Mouse (Mus musculus) olfactory bulb, adult 2 months (tissue): ENCODE results near the gene Lsm2. TPM values are rescaled to one million over a fixed set of nuclear protein-coding genes. Genes with fewer than 3 reads are reported as not detected.

Source experiments
- H3K27ac ChIP-seq: fragments of 200-500 bp; 2 replicates; pipeline ENCODE4 v1.5.1; 2012; ENCODE audit warnings: low read depth, low read length; ENCODE audit not compliant: insufficient read depth
- H3K4me1 ChIP-seq: fragments of 200-500 bp; 2 replicates; pipeline ENCODE4 v1.6.1; 2012; ENCODE audit warnings: low read length; ENCODE audit not compliant: control insufficient read depth, insufficient read depth
- H3K4me3 ChIP-seq: fragments of 200-500 bp; 2 replicates; pipeline ENCODE4 v1.5.1; 2012; ENCODE audit warnings: mild to moderate bottlenecking, low read depth, low read length, moderate library complexity; ENCODE audit not compliant: insufficient read depth
- CTCF ChIP-seq: fragments of 200-500 bp; IDR thresholded peaks from 2 replicates; pipeline ENCODE4 v1.5.1; 2012; ENCODE audit warnings: low read depth, mild to moderate bottlenecking, low read length, moderate library complexity; ENCODE audit not compliant: insufficient read depth
- POLR2A ChIP-seq: fragments of 200-500 bp; IDR thresholded peaks from 2 replicates; pipeline ENCODE4 v1.6.1; 2012; ENCODE audit warnings: mild to moderate bottlenecking, low read depth, low read length, moderate library complexity; ENCODE audit not compliant: insufficient read depth
- WGBS: fragments of 180-500 bp; shearing (Covaris S2); methylation state at CpG from one replicate; pipeline ENCODE4 v1.1.7; 2018; 5-methylcytosine and 5-hydroxymethylcytosine counted together
- polyA plus RNA-seq: library from polyadenylated mRNA; stranded (reverse); fragments of >200 nt; gene quantifications from 2 replicates; pipeline ENCODE4 v1.2.4, GENCODE M21; 2012; ENCODE audit warnings: low replicate concordance; ENCODE audit not compliant: missing spikeins, insufficient read depth, insufficient read length

The Lsm2 gene
- polyA plus RNA-seq = not detected in 2 replicates

DNA sequence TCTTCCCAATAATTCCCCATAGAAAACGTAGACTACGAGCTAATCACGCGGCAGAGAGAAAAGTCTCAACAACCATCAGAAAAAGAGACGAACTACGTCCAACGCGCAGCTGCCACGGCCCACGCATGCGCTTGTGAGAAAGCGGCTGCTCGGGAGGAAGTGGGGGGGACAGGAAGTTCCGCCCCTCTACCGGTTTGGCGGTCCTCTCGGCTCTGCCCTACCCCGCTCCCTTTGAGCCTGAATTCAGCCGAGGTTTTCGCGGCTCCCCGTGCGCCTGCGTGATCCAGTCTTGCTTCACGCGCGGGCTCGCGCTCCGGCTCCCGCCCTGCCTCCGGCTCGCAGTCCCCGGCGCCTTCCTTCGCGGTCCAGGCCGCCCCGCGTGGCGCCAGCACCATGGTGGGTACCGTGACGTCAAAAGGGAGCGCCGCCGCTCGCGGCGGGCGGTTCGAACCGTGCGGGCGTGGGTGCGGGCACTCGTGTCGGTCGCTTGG lies at the start of gene Lsm2:
TSS of gene Lsm2 (plus strand) at position 173 of the 491 bp plus-strand sequence.
- TF ChIP-seq POLR2A (peak; percentile 74), CTCF (no peak)
- Histone ChIP-seq H3K4me3 (peak within 1 kb of the TSS; percentile 82), H3K27ac (peak within 1 kb of the TSS; percentile 96), H3K4me1 (no peaks in the 10 kb centered on the region)
- WGBS = under 1% methylated on average over 58 of the region's 58 CpGs

DNA sequence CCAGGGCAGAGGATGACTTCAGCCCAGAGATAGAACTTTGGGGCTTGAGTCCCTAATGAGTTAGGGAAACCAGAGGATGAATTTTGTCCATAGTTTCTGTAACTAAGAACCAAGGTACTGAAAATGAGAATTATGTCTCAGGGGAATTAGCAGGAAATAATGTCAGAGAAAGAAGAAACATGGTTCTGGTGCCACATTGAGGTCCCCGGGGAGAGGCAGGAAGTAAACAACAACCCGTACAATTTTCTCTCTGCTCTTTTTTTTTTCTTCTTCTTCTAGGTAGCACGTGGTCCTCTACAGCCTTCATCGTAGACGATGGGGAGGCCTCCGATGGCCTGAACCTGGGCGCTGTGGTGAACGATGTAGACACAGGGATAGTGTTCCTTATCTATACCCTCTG lies 49.4 kb upstream of the Lsm2 start:
- Histone ChIP-seq H3K4me3 (peak overlapping the region; percentile 97), H3K27ac (no peak overlapping the region), H3K4me1 (peaks cover 10% of the 10 kb centered on the region)
- TF ChIP-seq POLR2A (no peak), CTCF (no peak)
- 76% methylated on average over 8 of the region's 8 CpGs for WGBS

DNA sequence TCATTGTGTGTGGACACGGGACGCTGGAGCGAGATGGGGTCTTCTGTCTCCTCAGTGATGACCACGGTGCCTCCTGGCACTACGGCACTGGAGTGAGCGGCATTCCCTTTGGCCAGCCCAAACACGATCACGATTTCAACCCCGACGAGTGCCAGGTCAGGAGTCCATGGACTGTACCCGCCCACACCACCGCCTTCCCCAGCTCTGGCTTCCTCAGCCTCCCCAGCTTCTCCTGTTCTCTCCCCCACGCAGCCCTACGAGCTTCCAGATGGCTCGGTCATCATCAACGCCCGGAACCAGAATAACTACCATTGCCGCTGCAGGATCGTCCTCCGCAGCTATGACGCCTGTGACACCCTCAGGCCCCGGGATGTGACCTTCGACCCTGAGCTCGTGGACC lies 47.6 kb upstream of the Lsm2 start:
- 83% methylated on average over 24 of the region's 24 CpGs for WGBS
- no peak overlapping the region for H3K4me3 ChIP-seq
- no peak for TF ChIP-seq POLR2A
- no peak for TF ChIP-seq CTCF
- no peak overlapping the region for H3K27ac ChIP-seq
- peaks cover 10% of the 10 kb centered on the region for H3K4me1 ChIP-seq

DNA sequence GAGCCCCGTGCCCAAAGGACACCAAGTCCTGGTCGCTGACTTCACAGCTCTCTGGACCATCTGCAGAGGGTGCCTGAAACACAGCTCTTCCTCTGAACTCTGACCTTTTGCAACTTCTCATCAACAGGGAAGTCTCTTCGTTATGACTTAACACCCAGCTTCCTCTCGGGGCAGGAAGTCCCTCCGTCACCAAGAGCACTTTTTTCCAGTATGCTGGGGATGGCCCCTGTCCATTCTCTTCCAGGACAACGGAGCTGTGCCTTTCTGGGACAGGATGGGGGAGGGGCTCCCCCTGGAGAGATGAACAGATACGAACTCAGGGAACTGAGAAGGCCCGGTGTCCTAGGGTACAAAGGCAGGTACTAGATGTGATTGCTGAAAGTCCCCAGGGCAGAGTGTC lies 46.8 kb upstream of the Lsm2 start:
- H3K4me1 ChIP-seq = peaks cover 10% of the 10 kb centered on the region
- H3K4me3 ChIP-seq = no peak overlapping the region
- WGBS = 57% methylated on average over 8 of the region's 8 CpGs
- no peak for TF ChIP-seq POLR2A
- no peak for TF ChIP-seq CTCF
- H3K27ac ChIP-seq = no peak overlapping the region

DNA sequence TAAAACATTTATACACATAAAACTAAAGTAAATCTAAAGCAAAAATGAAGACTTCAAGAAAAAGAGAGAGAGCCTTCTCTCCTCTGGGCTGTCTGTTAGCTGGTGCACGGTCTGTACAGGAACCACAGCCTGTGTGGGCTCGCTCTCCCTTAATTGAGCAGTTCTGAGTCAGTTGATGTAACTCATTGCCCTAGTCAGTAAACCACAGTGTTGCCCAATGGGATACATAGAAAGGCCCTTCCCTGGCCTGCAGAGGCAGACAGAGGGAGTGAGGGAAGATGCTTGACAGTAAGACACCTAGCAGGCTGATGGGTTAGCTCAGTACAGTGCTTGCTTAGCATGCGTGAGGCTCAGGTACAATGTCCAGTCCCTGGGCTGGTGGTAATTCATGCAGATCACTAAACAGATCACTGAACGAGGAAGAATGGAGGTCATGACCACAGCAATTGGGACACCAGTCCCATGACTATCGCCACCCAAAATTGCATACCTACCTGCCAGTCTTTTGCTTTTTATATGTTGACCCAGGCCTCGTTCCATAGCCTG lies 43.6 kb upstream of the Lsm2 start:
- WGBS = 88% methylated on average over 6 of the region's 6 CpGs
- TF ChIP-seq CTCF (no peak), POLR2A (no peak)

DNA sequence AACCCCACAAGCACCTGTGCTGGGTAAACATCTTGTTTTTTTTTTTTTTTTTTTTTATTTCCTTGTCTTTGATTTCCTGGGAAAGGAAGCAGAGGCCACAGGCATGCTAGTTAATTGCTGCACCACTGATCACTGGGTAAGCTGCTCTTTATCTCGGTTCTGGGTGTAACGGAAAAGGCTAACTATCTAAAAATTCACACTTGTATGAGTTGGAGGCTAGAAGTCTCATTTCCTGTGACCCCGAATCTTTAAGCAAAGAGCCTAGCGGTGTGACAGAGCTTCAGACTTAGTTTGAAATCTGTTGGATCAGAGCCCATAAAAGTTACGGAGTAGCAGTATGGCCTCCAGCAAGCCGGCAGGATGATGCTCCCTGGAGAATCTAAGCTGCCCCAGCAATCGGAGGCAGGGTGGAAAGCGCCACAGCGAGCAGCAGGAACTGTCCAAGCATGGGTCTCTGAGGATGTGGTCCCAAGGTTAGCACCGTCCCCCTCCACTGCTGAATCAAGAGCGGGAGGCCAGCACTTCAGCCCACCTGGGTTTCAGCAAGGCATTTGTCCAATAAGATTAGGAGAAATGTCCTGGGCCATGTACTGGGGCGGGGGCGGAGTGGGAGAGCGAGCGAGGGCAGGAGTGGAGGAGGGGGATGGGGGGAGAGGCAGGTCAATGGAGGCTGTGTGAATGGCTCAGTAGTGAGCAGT lies 40.2 kb upstream of the Lsm2 start:
- H3K4me1 ChIP-seq = peaks cover 3% of the 10 kb centered on the region
- H3K4me3 ChIP-seq = peak overlapping the region; percentile 33; the same call in 1 of the 2 replicates
- TF ChIP-seq POLR2A (no peak), CTCF (no peak)
- 12% methylated on average over 15 of the region's 15 CpGs for WGBS
- no peak overlapping the region for H3K27ac ChIP-seq

More for the DNA sequence above, 43.6 kb upstream of the Lsm2 start:
- H3K4me3 ChIP-seq = no peak overlapping the region
- no peak overlapping the region for H3K27ac ChIP-seq
- peaks cover 8% of the 10 kb centered on the region for H3K4me1 ChIP-seq

DNA sequence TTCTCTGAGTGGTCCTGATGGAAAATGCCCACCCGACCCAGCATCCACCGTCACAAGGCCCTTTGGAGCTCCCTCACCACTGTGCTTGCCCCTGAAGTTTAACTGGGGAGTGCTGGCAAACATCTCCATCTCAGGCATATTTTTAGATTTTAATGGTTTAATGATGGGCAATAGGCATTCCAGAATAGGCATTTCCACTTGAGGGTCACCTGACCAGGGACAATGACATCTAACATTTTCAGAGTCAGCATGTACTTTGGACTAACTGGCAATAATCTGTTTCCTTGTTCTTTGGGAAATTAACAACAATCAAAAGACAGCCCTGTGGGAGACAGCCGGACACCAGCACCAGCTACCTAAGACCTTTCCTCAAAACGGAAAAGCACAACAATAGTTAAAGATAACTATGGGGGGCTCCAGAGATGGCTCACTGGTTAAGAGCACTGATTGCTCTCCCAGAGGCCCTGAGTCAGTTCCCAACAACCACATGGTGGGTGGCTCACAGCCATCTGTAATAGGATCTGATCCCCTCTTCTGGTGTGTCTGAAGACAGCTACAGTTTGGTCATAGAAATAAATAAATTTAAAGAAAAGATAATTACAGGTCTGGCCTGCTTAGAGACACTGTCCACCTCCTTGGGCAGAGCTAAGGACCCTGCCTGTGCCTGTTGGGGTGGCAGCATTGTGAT lies 38.4 kb upstream of the Lsm2 start:
- Histone ChIP-seq H3K27ac (no peak overlapping the region), H3K4me3 (no peak overlapping the region), H3K4me1 (peaks cover 3% of the 10 kb centered on the region)
- no peak for TF ChIP-seq CTCF
- TF ChIP-seq POLR2A = no peak
- whole genome bisulfite sequencing = 82% methylated on average over 4 of the region's 4 CpGs

DNA sequence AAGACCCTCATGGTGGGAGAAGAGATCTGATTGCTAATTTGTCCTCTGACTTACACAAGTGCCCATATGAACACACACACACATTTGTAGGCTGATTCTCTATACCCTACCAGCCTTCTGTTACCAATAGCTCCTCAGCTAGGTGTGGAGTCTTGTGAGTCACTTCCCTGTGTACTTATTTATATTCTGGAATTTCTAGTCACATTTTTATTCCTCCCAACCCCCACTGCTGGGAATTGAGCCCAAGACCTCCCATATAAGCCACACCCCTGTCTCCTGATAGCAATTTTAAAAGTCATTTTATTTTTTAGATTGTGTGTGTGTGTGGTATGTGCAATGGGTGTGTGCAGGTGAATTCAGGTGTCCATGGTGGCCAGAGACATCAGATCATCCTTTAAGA lies 37.3 kb upstream of the Lsm2 start:
- Histone ChIP-seq H3K4me3 (no peak overlapping the region), H3K4me1 (peaks cover 3% of the 10 kb centered on the region), H3K27ac (no peak overlapping the region)
- TF ChIP-seq CTCF (no peak), POLR2A (no peak)
